Mouse (Mus musculus): ENCODE data around the gene Btbd8.

Btbd8 gene

GRCm38 (mm10) chr5:107437464-107438281 is at the start of gene Btbd8:
Gene Btbd8 (plus strand): TSS chr5:107437997.
- DNase-seq (ENCODE audit: low spot score in 2 of 2), result peak; percentile 82 to 92

- no peak for DNase-seq (ENCODE audit: low spot score in 2 of 2)
Measured at GRCm38 (mm10) chr5:107389373-107389772, 48.4 kb upstream of the Btbd8 start.

- DNase-seq (ENCODE audit: low spot score in 2 of 2), result no peak
Measured at GRCm38 (mm10) chr5:107394437-107394836, 43.4 kb upstream of the Btbd8 start.

GRCm38 (mm10) chr5:107402436-107402835 is 35.4 kb upstream of the Btbd8 start, which contains the start of gene Ephx4:
Gene Ephx4 (plus strand): TSS chr5:107402736.
- no peak for DNase-seq (ENCODE audit: low spot score in 2 of 2)

GRCm38 (mm10) chr5:107403011-107403946 is 34.5 kb upstream of the Btbd8 start:
- DNase-seq (ENCODE audit: low spot score in 2 of 2), result peak in 1 of 2 experiments; percentile 34

GRCm38 (mm10) chr5:107403947-107404684 is 33.7 kb upstream of the Btbd8 start:
- DNase-seq (ENCODE audit: low spot score in 2 of 2), result peak; percentile 57 to 84

- peak; percentile 82 to 87 for DNase-seq (ENCODE audit: low spot score in 2 of 2)
Measured at GRCm38 (mm10) chr5:107405361-107405760, 32.4 kb upstream of the Btbd8 start.

- DNase-seq (ENCODE audit: low spot score in 2 of 2), result no peak
Measured at GRCm38 (mm10) chr5:107410305-107410704, 27.5 kb upstream of the Btbd8 start.

GRCm38 (mm10) chr5:107411326-107411725 is 26.5 kb upstream of the Btbd8 start:
- peak in 1 of 2 experiments; percentile 43 for DNase-seq (ENCODE audit: low spot score in 2 of 2)

- DNase-seq (ENCODE audit: low spot score in 2 of 2), result no peak
Measured at GRCm38 (mm10) chr5:107412285-107412684, 25.5 kb upstream of the Btbd8 start.

- peak in 1 of 2 experiments; percentile 61 for DNase-seq (ENCODE audit: low spot score in 2 of 2)
Measured at GRCm38 (mm10) chr5:107415098-107415497, 22.7 kb upstream of the Btbd8 start.

GRCm38 (mm10) chr5:107421676-107422075 is 16.1 kb upstream of the Btbd8 start:
- no peak for DNase-seq (ENCODE audit: low spot score in 2 of 2)

- no peak for DNase-seq (ENCODE audit: low spot score in 2 of 2)
Measured at GRCm38 (mm10) chr5:107431249-107431648, 6.5 kb upstream of the Btbd8 start, which contains the start of gene Lpcat2b. Gene Lpcat2b (plus strand): TSS chr5:107431549.

- DNase-seq (ENCODE audit: low spot score in 2 of 2), result no peak
Measured at GRCm38 (mm10) chr5:107434001-107434400, 3.8 kb upstream of the Btbd8 start.

GRCm38 (mm10) chr5:107436185-107436584 is 1.6 kb upstream of the Btbd8 start:
- no peak for DNase-seq (ENCODE audit: low spot score in 2 of 2)

- no peak for DNase-seq (ENCODE audit: low spot score in 2 of 2)
Measured at GRCm38 (mm10) chr5:107436587-107437209, 1.1 kb upstream of the Btbd8 start.

- peak in 1 of 2 experiments; percentile 16 for DNase-seq (ENCODE audit: low spot score in 2 of 2)
Measured at GRCm38 (mm10) chr5:107438353-107438752, 556 bp downstream of the Btbd8 start.

GRCm38 (mm10) chr5:107441881-107442280 is 4.1 kb downstream of the Btbd8 start:
- DNase-seq (ENCODE audit: low spot score in 2 of 2), result peak in 1 of 2 experiments; percentile 42

GRCm38 (mm10) chr5:107444251-107444650 is 6.5 kb downstream of the Btbd8 start:
- no peak for DNase-seq (ENCODE audit: low spot score in 2 of 2)

GRCm38 (mm10) chr5:107447977-107448376 is 10.2 kb downstream of the Btbd8 start:
- DNase-seq (ENCODE audit: low spot score in 2 of 2), result no peak

- DNase-seq (ENCODE audit: low spot score in 2 of 2), result peak; percentile 47 to 54
Measured at GRCm38 (mm10) chr5:107448784-107449183, 11.0 kb downstream of the Btbd8 start.

Measured in left cerebral cortex, adult 9 months (tissue).